Mouse (Mus musculus) kidney, postnatal 36 days (tissue): ENCODE results near the gene Zdhhc23.

ENCODE experiments used
- DNase-seq, 2 experiments: peaks; one replicate each; pipeline ENCODE4 v3.0.0; 2021 to 2022; ENCODE audit warnings: mixed read lengths in 2 of 2

The Zdhhc23 gene

DNA sequence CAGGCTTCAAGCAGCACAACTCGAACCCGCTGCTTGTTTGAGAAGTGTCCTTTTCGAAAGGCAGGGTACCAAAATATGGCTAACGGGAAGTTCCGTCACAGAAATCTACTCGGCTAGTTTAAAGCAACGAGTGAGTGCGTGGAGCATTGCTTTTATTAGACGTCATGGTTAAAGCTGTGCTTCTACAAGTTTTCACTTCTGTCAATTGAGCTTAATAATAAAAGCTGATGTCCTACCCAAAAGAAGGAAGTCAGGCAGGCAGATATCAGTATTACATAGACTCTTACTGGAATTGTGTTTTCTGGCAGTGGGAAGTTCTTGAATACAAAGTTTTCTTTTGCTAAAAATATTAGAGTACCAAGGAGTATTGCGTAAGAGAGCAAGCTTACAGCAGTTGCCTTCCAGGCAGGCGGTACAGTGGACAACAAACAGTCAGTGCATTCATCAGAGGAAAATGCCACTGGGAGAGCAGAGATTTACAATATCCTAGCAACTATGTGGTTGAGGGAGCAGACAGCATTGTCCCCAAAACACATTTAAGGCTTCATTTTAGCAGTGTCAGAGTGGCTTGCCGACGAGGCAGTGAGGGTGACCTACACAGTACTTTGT is 13.7 kb downstream of the Zdhhc23 start:
- DNase-seq: no peak

DNA sequence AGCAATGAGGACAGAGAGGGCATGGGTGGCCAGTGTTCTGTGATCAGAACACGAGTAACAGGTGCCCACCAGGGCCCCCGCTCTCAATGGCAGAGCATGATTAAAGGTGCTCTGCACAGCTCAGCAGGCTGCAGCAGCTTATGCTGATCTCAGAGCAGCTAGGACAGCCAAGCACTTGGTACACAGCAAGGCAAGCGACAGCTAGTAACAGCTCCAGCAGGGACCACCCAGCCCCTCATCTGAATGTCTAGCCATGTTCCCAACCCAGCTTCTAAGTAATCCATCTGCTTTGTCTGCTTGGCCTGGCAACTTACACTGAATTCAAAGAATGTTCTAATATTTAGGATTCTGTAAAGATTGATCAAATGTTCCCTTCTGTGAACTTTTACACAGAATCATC is 15.8 kb downstream of the Zdhhc23 start:
- no peak for DNase-seq

DNA sequence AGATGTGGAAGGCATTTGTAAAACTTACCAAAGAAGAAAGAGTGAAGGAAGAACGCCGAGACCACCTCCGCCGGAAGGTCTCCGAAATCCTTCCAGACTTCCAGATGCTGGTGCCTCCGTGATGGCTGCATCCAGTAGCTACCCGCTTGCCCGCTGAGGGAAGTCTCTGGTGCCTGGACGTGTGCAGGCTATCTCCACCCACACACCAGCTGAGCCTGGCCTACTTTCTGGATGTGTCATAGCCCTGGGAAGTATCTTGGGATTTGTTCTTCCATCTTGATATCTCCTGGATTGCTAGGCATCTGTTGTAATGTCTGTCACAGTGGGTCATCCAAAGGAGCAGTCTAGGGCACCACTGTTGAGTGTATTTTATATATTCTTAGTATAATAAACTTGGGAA is 16.3 kb downstream of the Zdhhc23 start:
- no peak for DNase-seq

DNA sequence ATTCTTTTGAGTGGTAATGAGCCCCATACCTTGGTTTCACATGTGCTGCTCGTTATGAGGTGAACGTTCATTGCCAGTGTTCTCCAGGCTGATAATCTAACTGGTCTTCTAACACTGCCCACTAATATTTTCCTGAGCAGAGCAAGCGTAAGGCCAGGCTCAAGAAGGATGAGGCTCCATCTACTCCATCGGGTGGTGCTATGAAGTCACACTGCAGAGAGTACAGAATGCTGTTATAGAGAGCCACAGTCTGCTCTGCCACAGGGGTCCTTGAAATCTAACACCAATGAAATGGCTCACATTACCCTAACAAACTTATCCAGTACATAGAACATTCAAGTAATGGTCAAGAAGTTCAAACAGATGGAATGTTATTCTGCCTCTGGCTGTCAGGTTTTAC is 21.6 kb downstream of the Zdhhc23 start:
- no peak for DNase-seq

DNA sequence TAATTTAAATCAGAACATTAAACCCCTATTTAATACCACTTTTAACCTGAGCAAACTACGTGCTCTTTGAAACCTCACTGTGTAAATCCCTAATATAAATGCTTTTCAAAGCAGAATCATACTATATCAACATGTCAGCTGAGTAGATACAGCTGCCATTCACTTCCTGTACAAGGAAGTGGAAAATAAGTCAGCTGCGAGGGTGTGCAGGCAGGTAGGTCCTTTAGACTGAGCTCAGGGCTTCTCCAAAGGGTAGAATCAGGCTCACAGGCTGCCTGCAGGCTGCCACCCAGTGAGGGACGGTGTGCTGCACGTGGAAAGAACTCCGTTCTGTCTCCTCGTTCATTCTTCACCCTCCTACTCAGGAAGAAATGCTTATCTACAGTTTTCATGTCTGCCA is 24.7 kb downstream of the Zdhhc23 start:
- DNase-seq: no peak

DNA sequence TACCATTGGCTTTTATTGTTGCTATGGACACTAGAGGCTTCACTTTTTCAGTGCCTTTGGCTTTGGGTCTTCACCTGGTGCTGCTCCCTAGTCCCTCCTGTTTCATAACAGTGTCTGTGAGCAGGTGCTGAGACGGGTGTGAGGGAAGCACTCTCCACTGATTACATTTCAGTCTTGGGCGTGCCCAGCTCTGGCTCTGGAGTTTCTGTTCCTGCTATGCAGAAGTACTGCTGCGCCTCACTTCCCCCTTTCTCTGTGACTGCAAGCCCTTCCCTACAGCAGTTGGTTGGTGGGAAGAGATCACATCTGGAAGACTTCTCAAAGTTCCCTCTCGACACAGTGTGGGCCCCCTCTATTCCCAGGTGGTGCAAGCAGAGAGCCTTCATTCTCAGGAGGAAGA is 28.0 kb downstream of the Zdhhc23 start:
- DNase-seq: no peak

DNA sequence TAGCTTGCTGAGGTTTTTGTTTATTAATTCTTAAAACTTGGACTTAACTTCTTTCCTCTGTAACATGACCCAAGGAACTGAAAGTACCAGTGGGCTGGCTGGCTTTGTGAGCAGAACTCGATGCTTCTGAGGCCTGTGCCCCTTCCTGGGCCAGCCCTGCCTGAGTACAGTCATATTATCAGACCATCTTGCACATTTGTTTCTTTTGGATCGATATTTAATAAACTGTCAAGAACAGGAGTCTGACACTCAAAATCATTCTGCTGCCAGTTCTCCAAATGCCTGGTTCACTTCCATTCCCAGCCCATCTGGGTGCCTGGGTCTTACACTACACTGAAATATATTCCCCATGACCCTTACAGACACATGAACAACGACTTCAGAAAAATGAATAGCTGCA is 33.7 kb downstream of the Zdhhc23 start:
- no peak for DNase-seq

DNA sequence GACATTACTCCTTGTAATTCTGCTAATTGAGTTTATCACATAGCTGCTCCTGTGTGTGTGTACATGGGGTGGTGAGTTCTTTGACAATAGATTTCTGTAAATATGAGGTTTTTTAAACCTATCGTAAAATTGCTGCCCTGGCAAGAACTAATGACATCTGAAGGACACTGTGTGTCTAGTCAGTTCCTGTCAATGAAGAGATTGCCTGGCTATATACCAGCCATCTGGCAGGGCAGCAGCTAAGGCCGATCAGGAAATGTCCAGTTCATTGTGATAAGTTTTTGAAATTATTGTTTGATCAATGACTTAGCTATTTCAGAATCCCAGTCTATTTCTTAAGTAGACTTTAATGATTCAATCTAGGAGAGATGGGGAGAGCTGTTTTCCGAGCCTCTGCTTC is 34.2 kb downstream of the Zdhhc23 start:
- DNase-seq: no peak

DNA sequence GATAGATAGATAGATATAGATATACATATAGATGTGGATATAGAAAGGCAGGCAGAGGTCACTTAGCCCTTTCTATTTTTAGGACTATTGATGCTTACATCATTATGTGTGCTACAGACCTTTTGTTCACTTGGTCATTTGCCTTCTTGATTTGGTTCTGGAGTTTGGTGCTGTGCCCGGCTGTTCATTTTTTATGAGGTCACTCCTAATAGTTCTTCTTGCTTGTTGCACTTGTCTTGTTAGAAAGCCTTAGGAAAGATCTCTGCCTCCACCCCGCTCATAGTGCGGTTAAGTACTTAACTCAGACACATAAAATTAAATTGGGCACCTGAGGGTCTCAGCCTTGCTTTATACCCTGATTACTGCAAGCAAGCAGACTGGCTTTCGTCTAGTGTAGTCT is 38.7 kb downstream of the Zdhhc23 start:
- DNase-seq: no peak

DNA sequence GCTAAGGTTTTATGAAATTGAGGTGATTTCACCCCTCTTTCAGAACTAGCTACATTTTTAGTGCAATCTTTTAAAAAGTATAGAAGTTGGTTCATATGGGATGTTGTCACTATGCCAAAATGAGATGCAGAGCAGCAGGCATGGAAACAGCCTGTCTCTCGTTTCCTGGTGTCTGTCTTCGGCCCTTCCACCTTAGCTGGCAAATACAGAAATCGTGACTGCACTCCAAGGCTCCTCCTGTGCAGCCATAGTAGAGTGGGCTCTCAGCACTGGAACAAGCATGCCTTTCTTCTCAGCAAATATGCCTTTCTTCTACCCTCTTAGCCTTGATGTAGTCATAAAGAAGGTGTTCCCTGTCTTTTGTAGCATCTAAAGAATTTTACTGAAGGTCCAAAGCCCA is 43.7 kb downstream of the Zdhhc23 start:
- DNase-seq: no peak

DNA sequence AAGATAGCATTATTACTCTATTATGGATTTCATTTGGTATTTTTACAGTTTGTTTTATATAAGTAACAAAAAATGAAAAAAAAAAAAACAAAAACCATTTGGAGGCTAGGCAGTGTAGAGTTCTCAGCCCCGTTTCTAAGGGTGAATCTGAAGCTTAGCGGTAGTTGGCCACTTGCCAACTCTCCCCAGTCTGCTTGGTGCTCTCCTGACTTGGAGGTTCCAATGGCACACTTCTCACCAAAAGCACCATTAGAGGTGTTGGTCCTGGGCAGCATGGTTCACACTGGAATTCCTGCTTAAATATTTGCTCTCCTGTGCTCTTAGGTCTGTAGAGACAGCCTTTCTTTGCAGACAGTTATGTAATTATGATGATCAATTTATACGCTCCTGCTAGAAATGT is 44.2 kb downstream of the Zdhhc23 start:
- peak in 1 of 2 experiments; percentile 42 for DNase-seq

DNA sequence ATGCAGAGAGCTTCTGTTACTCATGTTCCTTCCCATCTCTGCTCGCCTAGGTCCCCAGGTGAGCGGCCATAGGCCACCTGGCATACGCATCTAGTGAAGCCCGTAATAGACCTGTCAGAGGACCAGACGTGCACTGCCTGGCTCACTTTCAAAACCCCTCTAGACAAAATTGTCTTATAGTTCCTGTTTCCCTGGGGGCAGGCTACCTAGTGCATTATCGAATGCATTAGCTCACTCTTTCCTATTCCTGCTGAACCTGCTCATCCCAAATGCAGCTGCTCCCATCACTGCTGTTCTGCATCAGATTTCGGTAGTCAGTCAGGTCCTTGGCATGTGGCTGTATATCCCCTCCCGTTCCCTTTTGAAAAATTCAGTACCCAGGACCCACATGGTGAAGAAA is 44.7 kb downstream of the Zdhhc23 start:
- DNase-seq: no peak

DNA sequence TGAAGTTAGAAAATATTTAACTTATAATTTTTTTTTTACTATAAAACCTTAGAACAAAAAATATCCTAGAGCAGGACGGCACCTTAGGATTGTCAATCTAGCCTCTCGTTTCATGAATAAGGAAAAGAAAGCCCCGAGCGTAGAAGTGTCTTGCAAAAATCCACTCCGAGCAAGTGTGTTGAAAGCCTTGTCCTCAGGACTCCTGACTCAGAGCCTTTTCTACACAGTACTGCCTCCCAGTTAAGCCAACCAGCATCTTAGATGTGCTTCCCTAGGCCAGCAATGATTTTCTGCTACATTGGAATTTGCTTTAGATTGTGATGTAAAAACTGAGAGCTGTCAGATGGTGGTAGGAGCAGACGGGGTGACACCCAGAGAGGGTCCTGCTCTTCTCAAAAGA is 46.5 kb downstream of the Zdhhc23 start:
- no peak for DNase-seq

DNA sequence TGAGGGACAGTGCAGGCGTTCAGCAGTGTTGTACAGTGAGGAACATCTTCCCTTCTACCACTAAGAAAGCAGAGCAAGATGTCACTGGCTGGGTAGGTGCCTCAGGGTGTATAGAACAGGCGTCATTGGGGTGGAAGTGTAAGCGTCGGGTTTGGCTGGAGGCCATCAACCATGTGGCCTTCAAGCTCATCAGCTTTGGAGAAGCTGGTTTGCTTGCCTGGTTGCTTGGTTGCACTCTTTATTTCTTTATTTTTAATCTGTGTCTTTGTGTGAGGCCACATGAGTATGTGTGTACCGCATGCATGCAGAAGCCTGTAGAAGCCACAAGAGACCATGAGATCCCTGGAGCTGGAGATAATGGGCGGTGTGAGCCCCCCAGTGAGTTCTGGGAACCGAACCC is 47.3 kb downstream of the Zdhhc23 start:
- no peak for DNase-seq

DNA sequence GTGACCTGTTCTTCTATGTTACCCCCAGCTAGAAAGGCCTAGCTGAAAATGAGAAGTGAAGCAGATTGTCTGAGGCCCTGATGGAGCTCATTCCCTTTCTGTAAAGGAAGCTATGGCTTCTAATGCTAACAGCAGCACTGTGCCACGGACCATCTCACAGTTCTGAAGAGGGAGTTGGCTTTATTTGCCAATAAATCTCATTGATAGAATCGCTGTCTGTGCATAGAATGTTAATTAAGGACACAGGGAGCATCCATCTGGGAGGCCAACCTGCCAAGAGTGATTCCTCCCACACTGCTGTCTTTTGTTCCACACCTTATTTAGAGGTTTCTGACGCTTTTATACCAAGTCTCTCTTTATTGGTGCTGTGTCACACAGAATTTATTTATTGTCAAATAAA is 48.1 kb downstream of the Zdhhc23 start:
- no peak for DNase-seq

DNA sequence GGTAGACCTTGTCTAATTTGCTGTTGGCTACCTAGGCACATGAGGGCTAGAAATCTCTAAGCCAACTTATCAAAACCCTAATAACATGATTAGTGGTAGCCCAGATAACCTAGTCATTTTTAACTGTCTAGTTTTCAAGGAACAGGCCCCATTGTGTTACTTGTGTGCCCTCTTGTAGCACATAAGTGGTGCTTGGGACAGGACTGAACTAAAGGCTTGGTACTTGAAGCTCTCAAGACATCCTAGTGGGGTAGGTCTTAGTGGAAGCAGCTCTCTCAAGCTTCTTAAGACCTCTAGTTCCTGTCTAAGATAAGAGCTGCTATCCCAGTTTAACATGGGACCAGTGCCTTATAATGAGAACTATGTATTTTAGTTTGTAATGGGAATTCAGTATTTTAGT is 49.0 kb downstream of the Zdhhc23 start:
- no peak for DNase-seq

DNA sequence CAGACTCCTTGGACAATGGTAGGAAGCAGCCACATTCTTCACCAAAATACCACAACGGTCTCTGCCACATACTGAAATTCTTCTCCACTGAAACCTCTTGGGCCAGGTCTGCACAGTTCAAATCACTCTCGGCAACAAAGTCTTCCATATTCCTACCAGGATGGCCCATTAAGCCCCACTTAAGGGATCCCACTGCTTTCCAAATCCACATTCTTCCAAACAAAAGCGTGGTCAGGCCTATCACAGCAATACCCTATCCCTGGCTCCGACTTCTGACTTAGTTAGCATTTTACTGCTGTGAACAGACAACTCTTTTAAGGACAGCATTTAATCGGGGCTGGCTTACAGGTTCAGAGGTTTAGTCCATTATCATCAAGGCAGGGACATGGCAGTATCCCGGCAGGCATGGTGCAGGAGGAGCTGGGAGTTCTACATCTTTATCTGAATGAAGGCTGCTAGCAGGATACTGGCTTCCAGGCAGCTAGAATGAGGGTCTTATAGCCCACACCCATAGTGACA is 53.2 kb downstream of the Zdhhc23 start, which contains the start of gene Qtrt2:
TSS of gene Qtrt2 (minus strand) at position 469 of the 519 bp plus-strand sequence.
- DNase-seq: no peak

DNA sequence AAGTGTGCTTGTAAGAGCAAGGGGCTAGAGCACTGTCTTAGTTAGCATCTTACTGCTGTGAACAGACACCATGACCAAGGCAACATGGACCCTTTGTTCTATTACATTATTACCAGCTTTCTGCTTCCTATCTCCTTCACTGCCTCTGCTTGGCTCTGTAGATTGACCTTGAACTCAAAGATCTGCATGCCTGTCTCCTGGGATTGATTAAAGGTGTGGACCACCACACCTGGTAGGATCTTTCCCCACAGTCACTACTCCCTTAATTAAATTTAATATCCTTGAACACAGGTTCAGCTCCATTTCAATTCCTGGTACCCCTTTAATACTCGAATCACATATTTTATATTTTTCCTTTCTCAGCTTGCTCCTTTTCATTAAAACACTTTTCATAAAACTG is 53.7 kb downstream of the Zdhhc23 start:
- no peak for DNase-seq

DNA sequence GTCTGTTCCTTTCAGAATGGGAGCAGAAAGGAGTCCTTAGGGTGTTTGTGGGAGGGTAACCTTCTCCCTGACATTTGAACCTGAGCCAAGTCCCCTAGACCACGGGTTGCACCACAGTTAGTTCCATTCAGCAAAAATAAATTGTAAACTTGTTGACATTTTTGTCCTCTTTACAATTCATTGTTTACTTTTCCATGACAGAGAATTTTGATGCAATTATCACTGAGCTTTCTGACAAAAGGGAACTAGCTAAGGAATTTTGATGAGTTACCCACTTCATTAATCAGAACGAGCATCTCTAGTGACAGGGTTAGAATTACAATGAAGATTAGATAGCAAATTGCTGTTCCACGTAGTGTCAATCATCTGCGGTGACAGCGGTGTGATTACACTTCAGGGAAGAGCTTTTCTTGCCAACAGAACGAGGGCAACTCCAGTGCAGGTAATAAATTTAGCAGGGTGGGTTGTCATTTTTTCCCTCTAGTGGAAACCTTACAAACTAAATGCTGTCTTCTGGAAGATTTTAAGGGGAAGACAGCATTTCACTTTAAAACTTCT is 54.5 kb downstream of the Zdhhc23 start:
- no peak for DNase-seq

DNA sequence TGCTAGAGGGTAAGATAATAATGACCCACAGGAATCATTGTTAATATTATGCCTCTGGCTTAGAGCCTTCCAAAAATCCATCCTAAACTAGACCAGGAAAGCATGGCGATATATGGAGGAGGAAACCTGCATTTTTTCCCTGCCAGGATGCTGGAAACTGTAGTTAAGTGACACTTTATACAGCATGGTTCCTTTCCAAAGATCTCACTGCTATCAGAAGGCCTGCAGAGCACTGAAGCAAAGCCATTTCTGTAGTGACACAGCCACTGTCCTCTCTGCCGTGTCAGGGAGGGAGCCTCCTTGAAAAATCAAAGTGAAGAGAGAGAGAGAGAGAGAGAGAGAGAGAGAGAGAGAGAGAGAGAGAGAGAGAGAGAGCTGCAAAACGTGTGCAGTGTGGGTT is 57.0 kb downstream of the Zdhhc23 start:
- DNase-seq: no peak

DNA sequence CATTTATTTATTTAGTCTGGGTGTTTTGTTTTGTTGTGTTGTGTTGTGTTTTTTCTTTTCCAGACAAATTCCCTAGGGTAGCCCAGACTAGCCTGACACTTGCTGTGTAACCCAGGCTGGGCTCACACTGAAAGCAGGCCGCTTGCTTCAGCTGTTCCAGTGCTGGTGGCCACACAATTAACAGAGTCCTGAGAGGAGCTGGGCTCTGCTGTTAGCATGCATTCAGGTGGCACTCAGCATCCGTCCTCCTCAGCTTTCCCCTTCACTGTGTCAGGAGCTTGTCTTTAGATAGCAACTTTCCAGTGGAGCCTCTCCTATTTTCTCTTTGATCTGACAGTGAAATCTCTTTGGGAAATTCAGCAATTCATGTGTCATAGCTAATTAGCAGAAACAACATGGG is 57.6 kb downstream of the Zdhhc23 start:
- DNase-seq: no peak

DNA sequence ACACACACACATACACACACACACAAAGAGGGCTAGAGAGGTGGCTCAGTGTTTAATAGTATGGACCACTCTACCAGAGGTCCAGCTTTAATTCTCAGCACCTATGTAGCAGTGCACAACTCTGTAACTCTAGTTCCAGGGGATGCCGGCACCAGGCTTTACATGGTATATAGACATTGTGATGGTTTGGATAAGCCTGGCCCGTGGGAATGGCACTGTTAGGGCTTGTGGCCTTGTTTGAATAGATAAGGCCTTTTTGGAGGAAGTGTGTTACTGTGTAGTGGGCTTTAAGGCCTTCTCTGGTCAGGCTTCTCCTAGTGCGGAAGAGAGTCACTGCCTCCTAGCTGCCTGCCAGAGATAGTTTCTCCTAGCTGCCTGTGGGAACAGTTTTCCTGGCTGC is 60.7 kb downstream of the Zdhhc23 start:
- DNase-seq: no peak
